Mouse (Mus musculus): ENCODE data around the gene Hinfp.
"Not testable (repeated sequence)": the region's sequence is repeated elsewhere in the genome, so short reads cannot be mapped to it uniquely, and the experiment has no call there.

Hinfp gene

GRCm38 (mm10) chr9:44332918-44333638 is 27.6 kb upstream of the Hinfp start:
- no peak for DNase-seq (ENCODE audit: extremely low spot score, low spot score)

- no peak for DNase-seq (ENCODE audit: extremely low spot score, low spot score)
Observed at GRCm38 (mm10) chr9:44330736-44331135, 25.3 kb upstream of the Hinfp start.

- no peak for DNase-seq (ENCODE audit: extremely low spot score, low spot score)
Observed at GRCm38 (mm10) chr9:44327926-44328325, 22.5 kb upstream of the Hinfp start.

- peak; percentile 82 for DNase-seq (ENCODE audit: extremely low spot score, low spot score)
Observed at GRCm38 (mm10) chr9:44327064-44327711, 21.7 kb upstream of the Hinfp start.

- DNase-seq (ENCODE audit: extremely low spot score, low spot score): peak; percentile 82
Observed at GRCm38 (mm10) chr9:44326371-44327063, 21.0 kb upstream of the Hinfp start.

- no peak for DNase-seq (ENCODE audit: extremely low spot score, low spot score)
Observed at GRCm38 (mm10) chr9:44325768-44326370, 20.4 kb upstream of the Hinfp start, which contains the start of gene Dpagt1. TSS of gene Dpagt1 (plus strand) at chr9:44326019.

GRCm38 (mm10) chr9:44325032-44325767 is 19.7 kb upstream of the Hinfp start:
- DNase-seq (ENCODE audit: extremely low spot score, low spot score): not testable (repeated sequence)

GRCm38 (mm10) chr9:44324147-44324546 is 18.7 kb upstream of the Hinfp start:
- DNase-seq (ENCODE audit: extremely low spot score, low spot score): no peak

- DNase-seq (ENCODE audit: extremely low spot score, low spot score): not testable (repeated sequence)
Observed at GRCm38 (mm10) chr9:44323656-44324055, 18.2 kb upstream of the Hinfp start.

GRCm38 (mm10) chr9:44320799-44321133 is 15.3 kb upstream of the Hinfp start:
- no peak for DNase-seq (ENCODE audit: extremely low spot score, low spot score)

GRCm38 (mm10) chr9:44319887-44320798 is 14.7 kb upstream of the Hinfp start, which contains the start of gene C2cd2l:
TSS of gene C2cd2l (minus strand) at chr9:44320285.
- peak; percentile 93 for DNase-seq (ENCODE audit: extremely low spot score, low spot score)

GRCm38 (mm10) chr9:44319105-44319886 is 13.8 kb upstream of the Hinfp start:
- DNase-seq (ENCODE audit: extremely low spot score, low spot score): no peak

- no peak for DNase-seq (ENCODE audit: extremely low spot score, low spot score)
Observed at GRCm38 (mm10) chr9:44318826-44319095, 13.3 kb upstream of the Hinfp start.

- no peak for DNase-seq (ENCODE audit: extremely low spot score, low spot score)
Observed at GRCm38 (mm10) chr9:44318076-44318825, 12.8 kb upstream of the Hinfp start.

- no peak for DNase-seq (ENCODE audit: extremely low spot score, low spot score)
Observed at GRCm38 (mm10) chr9:44317452-44317851, 12.0 kb upstream of the Hinfp start.

GRCm38 (mm10) chr9:44314910-44315309 is 9.4 kb upstream of the Hinfp start:
- no peak for DNase-seq (ENCODE audit: extremely low spot score, low spot score)

- no peak for DNase-seq (ENCODE audit: extremely low spot score, low spot score)
Observed at GRCm38 (mm10) chr9:44314257-44314547, 8.7 kb upstream of the Hinfp start.

GRCm38 (mm10) chr9:44313476-44314256 is 8.2 kb upstream of the Hinfp start:
- DNase-seq (ENCODE audit: extremely low spot score, low spot score): no peak

Data from neural tube, embryonic 10.5 days (tissue).